Mouse (Mus musculus) adrenal gland, postnatal 36 days (tissue): ENCODE measurements around the gene Synm. TPM values are rescaled to one million over a fixed set of nuclear protein-coding genes. Genes with fewer than 3 reads are reported as not detected.
A peak's percentile ranks its signal among the peaks of the same experiment; 100 is the strongest.

Experiments used
- DNase-seq, 2 experiments: peaks; one replicate each; pipeline ENCODE4 v3.0.0; 2021; ENCODE audit warnings: mixed read lengths in 1 of 2
- long read RNA-seq, 2 experiments: library from polyadenylated mRNA; stranded (forward); transcript quantifications; one replicate each; pipeline ENCODE4 v2.0.0; 2021; ENCODE audit warnings: borderline sequencing depth in 2 of 2
- total RNA-seq, 2 experiments: library from RNA; stranded (reverse); gene quantifications; 2 replicates each; pipeline ENCODE4 v1.2.3; 2021

Synm gene
- total RNA-seq: 10 to 100 TPM; 14.1 to 18.8 TPM
- long read RNA-seq, experiment 1, full-length matches to known transcripts: 11 of 16 reads
- long read RNA-seq, experiment 1, partial matches to known transcripts: 3 of 16 reads
- long read RNA-seq, experiment 1, other reads (novel, unspliced or antisense): 2 of 16 reads
- long read RNA-seq, experiment 2, partial matches to known transcripts: 1 of 2 reads
- long read RNA-seq, experiment 2, other reads (novel, unspliced or antisense): 1 of 2 reads

GRCm38 (mm10) chr7:67759629-67759995 lies at the start of gene Synm:
Gene Synm, minus strand, starts transcription at chr7:67759742.
- peak; percentile 96 to 97 for DNase-seq

DNA sequence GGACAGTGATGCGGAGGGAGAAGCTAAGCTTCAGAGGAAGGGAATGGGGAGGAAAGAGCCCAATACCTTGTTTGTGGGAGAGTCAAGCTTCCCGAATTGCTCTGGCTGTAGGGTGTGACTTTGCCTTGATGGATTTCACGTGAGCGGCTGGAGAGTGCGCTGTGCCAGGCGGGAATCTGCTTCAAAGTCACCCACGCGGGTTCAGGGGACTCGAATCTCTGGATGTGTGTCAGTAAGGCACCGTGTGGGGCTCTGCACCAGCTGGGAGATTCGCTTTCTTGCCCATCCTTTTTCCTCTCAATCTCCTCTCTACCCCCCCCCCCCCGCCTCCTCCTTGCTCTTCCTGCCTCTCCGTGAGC lies 44.3 kb upstream of the Synm start:
- DNase-seq: no peak

DNA sequence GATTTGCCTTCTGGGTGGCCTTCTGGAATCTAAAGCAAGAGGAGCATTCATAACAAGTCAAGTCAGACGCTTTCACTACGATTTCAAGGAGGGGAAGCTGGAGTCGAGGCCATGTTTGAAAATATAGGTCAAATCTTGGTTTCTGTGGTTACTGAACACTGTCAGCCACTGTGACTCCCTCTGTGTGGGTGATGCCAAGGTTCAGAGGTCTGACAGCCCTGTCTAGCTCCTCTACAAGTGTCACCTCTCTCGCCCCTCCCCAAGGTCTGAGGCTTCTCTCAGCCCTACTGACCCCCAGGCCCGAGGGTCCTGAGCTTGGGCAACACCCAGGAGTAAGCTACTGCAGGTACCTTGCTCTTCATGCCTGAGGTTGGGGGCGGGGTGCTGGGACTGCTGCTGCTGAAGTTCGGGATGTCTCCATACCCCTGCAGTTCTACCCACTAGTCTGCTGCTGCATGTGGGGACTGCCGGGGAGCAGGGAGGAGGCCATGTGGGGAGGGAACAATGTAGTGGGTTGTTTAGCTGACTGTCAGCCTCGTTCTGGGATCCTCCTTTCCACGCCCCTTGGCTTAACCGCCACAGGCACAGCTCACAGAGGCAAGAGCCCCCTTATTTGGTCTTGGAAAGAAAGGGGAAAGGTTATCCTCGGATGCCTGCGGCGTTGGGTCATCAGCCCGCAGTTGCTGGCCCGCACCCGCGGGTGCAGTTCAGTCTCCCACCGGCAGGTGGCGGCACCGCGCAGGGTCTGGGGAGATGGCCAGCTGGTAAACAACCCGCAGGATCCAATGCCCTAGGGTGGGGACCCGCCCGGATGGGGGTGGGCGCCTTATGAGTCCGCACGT lies 43.7 kb upstream of the Synm start:
- peak; percentile 87 to 92 for DNase-seq

- no peak for DNase-seq
Measured at GRCm38 (mm10) chr7:67801022-67801421, 41.5 kb upstream of the Synm start.

GRCm38 (mm10) chr7:67800547-67800946 lies 41.0 kb upstream of the Synm start:
- no peak for DNase-seq

GRCm38 (mm10) chr7:67798476-67798875 lies 38.9 kb upstream of the Synm start:
- DNase-seq: no peak

GRCm38 (mm10) chr7:67797065-67797464 lies 37.5 kb upstream of the Synm start:
- DNase-seq: peak in 1 of 2 experiments; percentile 30

GRCm38 (mm10) chr7:67793449-67793848 lies 33.9 kb upstream of the Synm start:
- DNase-seq: no peak

GRCm38 (mm10) chr7:67791256-67791655 lies 31.7 kb upstream of the Synm start:
- DNase-seq: no peak

DNA sequence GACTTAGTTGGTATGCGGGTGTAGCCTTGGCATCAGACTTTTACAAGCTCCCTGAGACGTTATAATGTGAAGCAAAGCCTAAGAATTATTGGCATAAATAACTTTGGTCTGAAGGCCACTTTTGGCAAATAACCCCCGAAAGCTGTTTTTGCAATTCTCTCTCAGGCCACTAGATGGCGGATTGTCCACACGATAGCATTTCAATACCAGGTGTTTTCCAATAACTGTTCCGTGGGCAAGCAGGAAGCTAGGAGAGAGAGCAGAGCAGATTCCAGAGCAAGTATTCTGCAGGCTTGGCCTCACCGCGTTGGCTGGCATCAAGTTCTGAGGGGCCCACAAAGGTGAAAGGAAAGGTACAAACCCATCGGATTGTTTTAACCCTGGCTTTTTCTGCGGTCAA lies 29.2 kb upstream of the Synm start:
- peak; percentile 67 to 73 for DNase-seq

- DNase-seq: no peak
Measured at GRCm38 (mm10) chr7:67787861-67788260, 28.3 kb upstream of the Synm start.

GRCm38 (mm10) chr7:67776636-67777305 lies 17.2 kb upstream of the Synm start:
- peak in 1 of 2 experiments; percentile 43 for DNase-seq

DNA sequence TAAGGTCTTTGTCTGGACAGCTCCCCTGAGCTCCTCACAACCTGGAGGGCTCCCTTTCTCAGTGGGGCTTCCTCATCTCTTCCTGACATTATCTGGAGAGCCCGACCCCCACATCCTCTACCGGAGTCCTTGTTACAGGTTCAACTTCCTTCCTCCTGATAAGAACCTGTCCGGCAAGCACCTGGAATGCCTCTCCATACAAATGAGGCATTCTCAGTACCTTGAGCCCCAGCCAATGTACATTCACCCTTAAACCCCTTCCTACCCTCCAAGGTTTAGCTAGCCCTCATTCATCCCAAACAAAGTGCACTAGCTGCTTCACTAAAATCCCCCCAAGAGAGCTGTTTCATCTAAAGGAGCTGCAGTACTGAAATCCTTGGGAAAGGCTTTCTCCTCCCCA lies 16.1 kb upstream of the Synm start:
- DNase-seq: no peak

- DNase-seq: no peak
Measured at GRCm38 (mm10) chr7:67772231-67772630, 12.7 kb upstream of the Synm start.

DNA sequence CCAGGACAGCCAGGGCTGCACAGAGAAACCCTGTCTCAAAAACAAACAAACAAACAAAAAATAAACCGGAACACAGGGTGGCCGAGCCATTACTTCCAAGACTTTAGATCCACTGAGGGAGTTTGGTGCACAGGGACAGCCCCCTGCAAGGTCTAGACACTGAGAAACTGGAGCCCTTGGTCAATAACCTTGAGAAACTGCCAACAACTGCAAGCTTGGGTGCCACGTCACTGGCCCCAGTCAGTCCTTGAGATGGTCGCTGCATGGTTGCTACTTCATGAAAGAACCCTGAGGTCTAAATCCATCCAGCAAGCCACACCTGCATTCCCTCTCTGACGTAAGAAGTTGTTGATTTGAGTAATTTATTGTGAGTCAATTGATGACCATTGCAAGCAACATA lies 9.9 kb upstream of the Synm start:
- DNase-seq: peak; percentile 78 to 84

DNA sequence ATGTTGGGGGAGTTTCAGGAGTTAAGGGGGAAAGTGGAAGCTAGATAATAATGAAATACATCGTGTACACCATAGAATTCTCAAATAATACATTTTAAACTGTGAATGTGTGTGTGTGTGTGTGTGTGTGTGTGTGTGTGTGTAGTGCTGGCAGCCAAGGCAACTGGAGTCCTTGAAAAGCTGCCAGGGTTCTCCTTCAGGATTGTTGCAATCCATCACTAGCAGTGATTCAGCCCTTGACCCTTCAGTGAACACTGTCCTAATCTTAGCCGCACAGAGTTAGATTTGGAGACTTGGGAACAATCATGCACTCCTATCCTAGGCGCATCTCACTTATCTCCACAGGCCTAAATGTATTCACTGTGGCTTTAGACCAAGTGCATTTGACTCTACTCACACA lies 8.6 kb upstream of the Synm start:
- DNase-seq: peak; percentile 68 to 77

- peak in 1 of 2 experiments; percentile 42 for DNase-seq
Measured at GRCm38 (mm10) chr7:67763625-67764024, 4.1 kb upstream of the Synm start.

DNA sequence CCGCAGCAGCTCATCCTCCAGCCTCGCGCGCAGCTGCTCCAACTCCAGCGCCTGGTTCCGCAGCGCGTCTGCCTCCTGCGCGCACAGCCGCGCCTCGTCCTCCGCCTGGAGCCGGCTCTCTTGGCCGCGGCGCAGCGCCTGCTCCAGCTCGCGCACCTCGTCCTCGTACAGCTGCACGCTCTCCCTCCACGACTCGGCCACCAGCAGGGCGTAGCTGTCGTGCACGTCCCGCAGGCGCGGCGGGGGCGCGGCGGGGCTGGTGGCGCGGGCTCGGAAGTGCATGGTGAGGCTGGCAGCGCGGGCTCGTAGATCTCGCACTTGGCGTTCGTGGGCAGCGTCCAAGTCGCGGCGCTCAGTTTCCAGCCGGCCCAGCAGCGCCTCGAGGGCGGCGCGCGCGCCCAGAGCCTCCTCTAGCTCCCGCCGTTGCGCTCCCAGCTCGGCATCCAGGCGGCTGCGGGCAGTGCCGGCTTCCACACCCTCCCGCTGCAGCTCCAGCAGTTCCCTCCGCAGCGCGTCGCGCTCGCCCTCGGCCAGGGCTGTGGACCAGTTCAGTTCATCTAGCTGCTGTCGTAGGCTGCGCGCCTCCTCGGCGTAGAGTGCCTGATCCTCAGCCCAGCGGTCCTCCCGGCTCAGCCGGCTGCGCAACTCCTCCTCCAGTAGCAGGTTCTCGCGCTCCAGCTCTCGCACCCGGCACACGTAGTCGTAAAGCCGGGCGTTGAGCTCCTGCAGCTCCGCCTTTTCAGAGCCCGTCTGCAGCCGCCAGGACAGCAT lies 499 bp downstream of the Synm start:
- peak; percentile 58 to 69 for DNase-seq

- no peak for DNase-seq
Measured at GRCm38 (mm10) chr7:67758506-67758857, 1.1 kb downstream of the Synm start.

DNA sequence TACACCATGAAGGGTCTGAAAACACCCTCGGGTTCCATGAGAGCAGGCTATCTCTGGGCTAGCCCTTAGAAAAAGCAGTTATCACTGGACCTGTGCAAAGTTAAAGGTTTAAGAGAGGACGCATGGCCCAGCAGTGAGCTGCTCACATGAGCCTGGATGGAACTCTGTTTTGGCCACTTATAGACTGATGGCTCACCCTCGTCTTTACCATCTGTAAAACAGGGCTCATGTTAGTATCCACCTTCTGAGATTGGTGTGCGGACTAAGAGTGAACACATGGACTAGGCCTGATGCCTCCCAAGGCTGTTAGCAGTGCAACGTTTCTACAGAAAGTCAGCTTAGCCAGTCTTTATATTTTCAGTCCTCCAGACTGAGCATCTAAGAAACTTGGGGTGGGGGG lies 2.9 kb downstream of the Synm start:
- no peak for DNase-seq

- DNase-seq: no peak
Measured at GRCm38 (mm10) chr7:67755366-67755765, 4.2 kb downstream of the Synm start.

- no peak for DNase-seq
Measured at GRCm38 (mm10) chr7:67754606-67755005, 4.9 kb downstream of the Synm start.
